Mouse (Mus musculus): ENCODE data around the gene Gm43517. TPM values are rescaled to one million over a fixed set of nuclear protein-coding genes. Genes with fewer than 3 reads are reported as not detected.

Gm43517 gene
- polyA plus RNA-seq, 1 experiment from 2014 or later, result not detected

DNA sequence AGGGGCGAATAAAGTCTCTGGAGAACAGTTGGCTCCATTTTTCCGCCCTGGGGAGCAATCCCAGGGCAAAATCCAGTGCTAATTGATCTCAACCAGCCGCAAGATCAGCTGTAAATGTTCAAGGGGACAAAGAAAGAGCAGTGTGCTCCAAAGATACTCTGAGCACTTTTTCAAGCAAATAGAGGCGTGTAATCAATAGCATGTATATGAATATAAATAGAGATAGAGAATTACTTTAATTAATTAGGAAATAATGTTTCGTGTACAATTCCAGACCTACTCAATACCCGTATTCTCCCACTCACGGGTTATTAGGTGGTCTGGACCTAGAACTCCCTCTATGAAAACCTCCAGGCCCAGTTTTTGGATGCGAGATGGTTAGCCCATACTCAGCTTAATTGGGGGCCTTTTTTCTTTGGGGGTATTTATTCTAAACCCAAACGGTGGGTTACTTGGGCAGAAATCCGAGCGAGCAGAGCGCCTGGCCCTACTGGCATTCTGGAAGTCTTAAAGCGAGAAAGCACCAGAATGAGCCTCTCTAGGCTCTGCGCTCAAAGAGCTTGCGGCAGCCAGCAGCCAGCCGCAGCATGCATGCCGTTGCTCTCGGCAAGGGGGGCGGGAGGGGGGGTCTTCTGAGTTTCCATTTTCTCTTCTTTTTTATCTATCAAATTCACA lies 8.5 kb upstream of the Gm43517 start:
- Histone ChIP-seq H3K4me1 (ENCODE audit: control insufficient read depth, insufficient read depth, low read length) (no peaks in the 10 kb centered on the region), H3K27me3 (ENCODE audit: control insufficient read depth, insufficient read depth, low read length) (peaks cover 76% of the 10 kb centered on the region), H3K4me3 (ENCODE audit: low read depth, low read length) (no peak overlapping the region), H3K9ac (ENCODE audit: low read depth, low read length) (no peak overlapping the region), H3K4me2 (no peak overlapping the region), H3K9me3 (replicated peaks; ENCODE audit: control insufficient read depth, low read length) (no peaks in the 10 kb centered on the region), H3K36me3 (ENCODE audit: control insufficient read depth, insufficient read depth, low read length) (no peaks in the 10 kb centered on the region), H3K27ac (ENCODE audit: low read depth, low read length) (no peak overlapping the region)
- 2% methylated on average over 19 of the region's 19 CpGs for WGBS (ENCODE audit: insufficient replicate concordance)
- no peak for ATAC-seq (replicated peaks; ENCODE audit: insufficient number of reproducible peaks, low FRiP score, low TSS enrichment)

DNA sequence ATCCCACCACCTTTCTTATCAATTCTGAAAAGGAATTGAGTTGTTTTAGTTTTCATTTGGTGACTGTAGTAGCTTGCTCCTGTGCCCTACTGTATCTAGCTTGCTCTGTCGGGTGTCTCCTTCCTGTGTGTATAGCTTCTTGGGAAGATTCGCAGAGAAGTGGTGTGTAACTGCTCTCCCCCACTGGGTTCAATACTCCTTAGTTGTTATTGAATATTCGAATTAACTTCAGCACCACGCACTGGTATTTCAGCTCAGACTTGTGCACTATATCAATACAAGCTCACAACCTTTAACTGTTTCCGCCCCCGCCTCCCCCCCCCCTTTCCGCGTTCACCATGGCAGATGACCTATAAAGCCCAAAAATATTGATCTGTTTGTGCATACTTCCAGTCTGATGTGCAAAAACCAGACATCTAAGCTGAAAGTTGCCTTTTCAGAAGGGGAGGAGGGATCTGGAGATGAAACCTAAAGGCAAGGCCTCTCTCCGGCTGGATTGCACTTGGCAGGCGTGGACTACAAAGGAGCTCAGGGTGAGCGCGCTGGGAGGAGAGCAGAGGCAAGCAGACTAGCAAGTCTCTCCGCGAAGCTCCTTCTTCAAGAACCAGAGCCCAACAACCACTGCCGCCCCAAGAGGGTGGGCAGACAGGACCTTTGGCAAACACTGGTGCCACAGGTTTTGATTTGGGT lies 7.5 kb upstream of the Gm43517 start:
- no peaks in the 10 kb centered on the region for H3K9me3 ChIP-seq (replicated peaks; ENCODE audit: control insufficient read depth, low read length)
- no peak for ATAC-seq (replicated peaks; ENCODE audit: insufficient number of reproducible peaks, low FRiP score, low TSS enrichment)
- no peaks in the 10 kb centered on the region for H3K4me1 ChIP-seq (ENCODE audit: control insufficient read depth, insufficient read depth, low read length)
- no peak overlapping the region for H3K4me3 ChIP-seq (ENCODE audit: low read depth, low read length)
- no peak overlapping the region for H3K27ac ChIP-seq (ENCODE audit: low read depth, low read length)
- no peak overlapping the region for H3K9ac ChIP-seq (ENCODE audit: low read depth, low read length)
- peaks cover 85% of the 10 kb centered on the region for H3K27me3 ChIP-seq (ENCODE audit: control insufficient read depth, insufficient read depth, low read length)
- H3K36me3 ChIP-seq (ENCODE audit: control insufficient read depth, insufficient read depth, low read length), result no peaks in the 10 kb centered on the region
- no peak overlapping the region for H3K4me2 ChIP-seq
- under 1% methylated on average over 15 of the region's 15 CpGs for WGBS (ENCODE audit: insufficient replicate concordance)

DNA sequence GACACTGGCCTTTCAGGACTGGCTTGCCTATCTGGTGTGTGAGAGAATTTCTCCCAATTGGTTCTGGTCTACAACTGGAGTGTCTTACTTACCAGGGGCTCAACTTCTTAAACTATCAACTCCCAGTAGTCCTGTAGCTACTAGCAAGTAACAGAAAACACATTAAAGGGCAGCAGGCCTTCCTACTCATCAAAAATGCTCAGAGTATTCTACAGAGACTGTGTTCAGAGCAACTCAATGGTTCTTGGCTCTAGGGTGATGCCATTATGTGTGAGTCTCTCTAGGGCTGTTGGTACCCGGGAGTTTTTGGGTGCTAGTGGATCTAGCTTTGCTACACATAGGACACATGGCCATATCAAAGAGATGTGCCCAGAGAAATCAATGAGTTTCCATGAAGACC lies 6.1 kb upstream of the Gm43517 start:
- Histone ChIP-seq H3K27ac (ENCODE audit: low read depth, low read length) (no peak overlapping the region), H3K9ac (ENCODE audit: low read depth, low read length) (no peak overlapping the region), H3K9me3 (replicated peaks; ENCODE audit: control insufficient read depth, low read length) (no peaks in the 10 kb centered on the region), H3K36me3 (ENCODE audit: control insufficient read depth, insufficient read depth, low read length) (no peaks in the 10 kb centered on the region), H3K4me2 (no peak overlapping the region), H3K4me3 (ENCODE audit: low read depth, low read length) (no peak overlapping the region), H3K27me3 (ENCODE audit: control insufficient read depth, insufficient read depth, low read length) (peaks cover 86% of the 10 kb centered on the region), H3K4me1 (ENCODE audit: control insufficient read depth, insufficient read depth, low read length) (0 out of 2 replicates have a peak, but pooled peaks cover 7% of the 10 kb centered on the region)
- ATAC-seq (replicated peaks; ENCODE audit: insufficient number of reproducible peaks, low FRiP score, low TSS enrichment), result no peak
- 0% methylated on average over 1 of the region's 1 CpGs for WGBS (ENCODE audit: insufficient replicate concordance)

DNA sequence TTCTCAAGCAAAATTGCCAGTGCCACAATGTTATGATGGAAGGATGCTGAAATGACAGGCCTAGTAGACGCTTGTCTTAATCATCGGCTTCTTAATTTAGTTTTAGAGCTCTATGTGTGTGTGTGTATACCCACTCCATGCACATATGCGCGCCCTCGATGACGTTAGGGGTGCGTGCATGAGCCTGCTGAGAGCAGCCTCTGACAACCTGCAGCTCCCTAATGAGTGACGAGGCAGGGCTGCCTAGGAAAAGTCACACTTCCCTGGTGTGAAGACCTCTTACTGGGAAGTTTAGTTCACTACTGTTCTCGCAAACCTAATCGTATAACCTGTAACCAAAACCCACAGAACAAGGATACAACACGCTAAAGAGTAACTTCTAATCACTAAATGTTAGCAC lies 5.5 kb upstream of the Gm43517 start:
- Histone ChIP-seq H3K4me3 (ENCODE audit: low read depth, low read length) (no peak overlapping the region), H3K36me3 (ENCODE audit: control insufficient read depth, insufficient read depth, low read length) (no peaks in the 10 kb centered on the region), H3K9ac (ENCODE audit: low read depth, low read length) (no peak overlapping the region), H3K27ac (ENCODE audit: low read depth, low read length) (no peak overlapping the region), H3K9me3 (replicated peaks; ENCODE audit: control insufficient read depth, low read length) (no peaks in the 10 kb centered on the region), H3K4me1 (ENCODE audit: control insufficient read depth, insufficient read depth, low read length) (0 out of 2 replicates have a peak, but pooled peaks cover 7% of the 10 kb centered on the region), H3K27me3 (ENCODE audit: control insufficient read depth, insufficient read depth, low read length) (peaks cover 86% of the 10 kb centered on the region), H3K4me2 (no peak overlapping the region)
- WGBS (ENCODE audit: insufficient replicate concordance), result 7% methylated on average over 11 of the region's 11 CpGs
- no peak for ATAC-seq (replicated peaks; ENCODE audit: insufficient number of reproducible peaks, low FRiP score, low TSS enrichment)

DNA sequence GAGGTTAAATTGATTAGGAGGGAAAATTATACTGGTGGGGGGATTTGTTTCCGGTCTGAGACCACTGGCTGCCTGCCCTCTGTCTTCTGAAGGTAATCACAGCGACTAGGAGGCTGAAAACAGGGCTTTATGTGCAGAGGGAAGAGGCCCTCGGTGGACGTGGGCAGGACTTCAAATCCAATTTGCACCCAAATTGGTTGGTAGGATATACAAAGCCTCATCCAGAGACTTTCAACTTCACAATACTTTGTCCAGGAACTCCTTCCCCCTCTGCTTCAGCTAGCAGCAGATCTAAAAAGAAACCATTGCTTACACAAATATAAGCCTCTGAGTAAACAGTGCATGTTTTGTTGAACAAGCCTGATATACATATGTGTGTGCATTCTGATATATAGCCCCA lies 4.5 kb upstream of the Gm43517 start:
- no peak overlapping the region for H3K4me3 ChIP-seq (ENCODE audit: low read depth, low read length)

DNA sequence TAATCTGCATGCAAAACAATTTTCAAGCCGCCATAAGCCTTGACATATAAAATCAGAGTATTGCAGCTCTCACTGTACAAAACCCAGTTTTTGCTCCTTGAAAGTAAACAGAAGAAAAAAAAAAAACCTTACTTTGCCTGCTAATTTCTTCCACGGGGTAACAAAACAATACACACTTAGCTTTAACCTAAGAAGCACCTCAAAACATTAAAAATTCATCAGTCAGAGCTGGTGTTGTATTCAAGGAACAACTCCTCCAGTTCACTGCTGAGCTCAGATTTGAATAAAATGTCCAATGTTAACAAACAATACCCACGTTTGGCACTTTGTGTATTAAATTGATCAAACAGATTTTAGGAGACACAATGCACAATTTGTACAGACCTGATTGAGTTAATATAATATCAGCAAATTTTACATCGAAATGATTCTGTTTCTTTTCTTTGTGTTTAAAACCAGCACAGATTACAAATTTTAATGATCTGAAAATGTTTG lies 3.9 kb upstream of the Gm43517 start:
- Histone ChIP-seq H3K4me2 (no peak overlapping the region), H3K9ac (ENCODE audit: low read depth, low read length) (no peak overlapping the region), H3K27me3 (ENCODE audit: control insufficient read depth, insufficient read depth, low read length) (peaks cover 94% of the 10 kb centered on the region), H3K36me3 (ENCODE audit: control insufficient read depth, insufficient read depth, low read length) (no peaks in the 10 kb centered on the region), H3K4me1 (ENCODE audit: control insufficient read depth, insufficient read depth, low read length) (0 out of 2 replicates have a peak, but pooled peaks cover 7% of the 10 kb centered on the region), H3K9me3 (replicated peaks; ENCODE audit: control insufficient read depth, low read length) (no peaks in the 10 kb centered on the region), H3K4me3 (ENCODE audit: low read depth, low read length) (no peak overlapping the region), H3K27ac (ENCODE audit: low read depth, low read length) (no peak overlapping the region)
- ATAC-seq (replicated peaks; ENCODE audit: insufficient number of reproducible peaks, low FRiP score, low TSS enrichment), result no peak
- 4% methylated on average over 4 of the region's 4 CpGs for WGBS (ENCODE audit: insufficient replicate concordance)

More for the DNA sequence above, 4.5 kb upstream of the Gm43517 start:
- Histone ChIP-seq H3K36me3 (ENCODE audit: control insufficient read depth, insufficient read depth, low read length) (no peaks in the 10 kb centered on the region), H3K4me1 (ENCODE audit: control insufficient read depth, insufficient read depth, low read length) (0 out of 2 replicates have a peak, but pooled peaks cover 7% of the 10 kb centered on the region), H3K4me2 (no peak overlapping the region), H3K27me3 (ENCODE audit: control insufficient read depth, insufficient read depth, low read length) (peaks cover 94% of the 10 kb centered on the region), H3K27ac (ENCODE audit: low read depth, low read length) (no peak overlapping the region), H3K9me3 (replicated peaks; ENCODE audit: control insufficient read depth, low read length) (no peaks in the 10 kb centered on the region), H3K9ac (ENCODE audit: low read depth, low read length) (no peak overlapping the region)
- ATAC-seq (replicated peaks; ENCODE audit: insufficient number of reproducible peaks, low FRiP score, low TSS enrichment), result no peak
- 0% methylated on average over 4 of the region's 4 CpGs for WGBS (ENCODE audit: insufficient replicate concordance)

DNA sequence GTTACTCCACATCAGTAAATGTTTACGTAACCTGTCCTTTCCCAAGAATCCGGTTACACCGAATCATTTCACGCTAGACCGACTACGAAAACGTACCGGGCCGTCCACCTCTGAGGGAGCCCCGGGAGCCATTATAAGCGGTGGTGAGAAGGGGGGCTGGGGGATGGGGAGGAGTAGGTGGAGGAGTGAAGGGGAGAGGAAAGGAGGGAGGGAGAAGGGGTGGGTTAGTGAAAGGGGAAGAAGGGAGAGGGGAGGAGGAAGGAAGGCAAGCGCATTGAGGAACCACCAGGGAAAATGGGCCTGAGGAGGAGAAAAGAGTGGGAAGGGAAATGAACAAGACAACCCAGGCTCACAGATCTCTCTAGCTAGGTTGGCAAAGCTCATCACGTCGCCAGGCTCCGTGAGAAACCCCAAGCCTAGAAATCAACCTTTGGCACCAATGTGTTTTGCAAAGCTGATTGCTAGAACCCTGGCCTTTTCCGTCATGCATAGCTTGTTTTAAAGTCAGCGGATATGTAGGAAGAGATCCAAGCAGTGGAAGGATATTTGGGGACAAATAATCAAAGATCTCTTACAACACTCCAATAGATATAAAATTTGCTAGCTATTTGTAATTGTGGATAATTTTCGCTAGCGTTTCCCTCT lies 3.1 kb upstream of the Gm43517 start:
- H3K9me3 ChIP-seq (replicated peaks; ENCODE audit: control insufficient read depth, low read length), result no peaks in the 10 kb centered on the region
- no peak for ATAC-seq (replicated peaks; ENCODE audit: insufficient number of reproducible peaks, low FRiP score, low TSS enrichment)
- no peaks in the 10 kb centered on the region for H3K36me3 ChIP-seq (ENCODE audit: control insufficient read depth, insufficient read depth, low read length)
- H3K4me2 ChIP-seq, result no peak overlapping the region
- H3K9ac ChIP-seq (ENCODE audit: low read depth, low read length), result no peak overlapping the region
- no peak overlapping the region for H3K4me3 ChIP-seq (ENCODE audit: low read depth, low read length)
- 0 out of 2 replicates have a peak, but pooled peaks cover 7% of the 10 kb centered on the region for H3K4me1 ChIP-seq (ENCODE audit: control insufficient read depth, insufficient read depth, low read length)
- no peak overlapping the region for H3K27ac ChIP-seq (ENCODE audit: low read depth, low read length)
- peaks cover 87% of the 10 kb centered on the region for H3K27me3 ChIP-seq (ENCODE audit: control insufficient read depth, insufficient read depth, low read length)
- 1% methylated on average over 19 of the region's 19 CpGs for WGBS (ENCODE audit: insufficient replicate concordance)

DNA sequence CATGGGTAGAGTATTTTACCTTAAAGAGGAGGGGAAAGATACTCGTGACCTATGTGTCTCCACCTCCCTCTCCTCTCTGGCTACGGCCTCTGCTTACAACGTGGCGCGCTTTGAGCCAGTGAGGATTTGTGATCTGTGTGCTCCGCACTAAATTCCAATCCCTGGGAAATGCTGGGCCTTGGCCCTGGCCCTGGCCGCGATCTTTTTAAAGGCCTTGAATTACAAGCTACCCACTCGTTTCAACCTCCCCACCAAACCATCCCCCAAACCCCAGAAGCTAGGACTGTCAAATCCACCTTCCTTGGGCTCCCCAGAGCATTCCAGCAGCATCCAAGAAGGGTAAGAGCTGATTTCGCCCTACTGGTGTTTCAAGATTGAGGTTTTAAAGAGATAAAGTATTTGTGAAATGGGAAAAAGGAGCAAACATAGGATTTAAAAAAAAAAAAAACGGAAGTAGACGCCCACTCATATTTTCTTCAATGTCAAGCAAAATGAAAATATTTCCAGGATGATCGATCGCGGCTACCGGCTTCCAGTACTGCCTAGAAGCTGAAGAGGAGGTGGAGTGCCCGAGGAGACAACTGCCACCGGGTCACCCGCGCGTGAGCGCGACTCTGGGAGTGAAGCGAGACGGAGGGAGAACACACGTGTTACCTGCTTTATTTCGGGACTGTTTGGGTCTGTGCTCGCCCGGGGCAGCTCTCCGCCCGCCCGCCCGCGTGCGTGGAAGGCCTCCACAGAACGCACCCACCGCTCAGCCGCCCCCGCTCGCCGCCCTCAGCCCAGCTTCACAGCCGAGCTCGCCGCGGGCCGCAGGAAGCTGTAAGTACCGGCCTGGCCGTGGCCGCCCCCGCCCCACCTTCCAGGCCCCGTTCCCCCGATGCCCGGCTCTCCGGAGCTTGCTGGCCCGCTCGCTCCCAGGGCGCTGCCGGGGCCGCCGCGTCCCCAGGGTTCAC lies 2.1 kb upstream of the Gm43517 start, which contains the start of gene Foxg1:
Foxg1 (plus strand) TSS at position 96 of the 956 bp plus-strand sequence.
- WGBS (ENCODE audit: insufficient replicate concordance), result 1% methylated on average over 50 of the region's 61 CpGs
- 0 out of 2 replicates have a peak, but pooled peaks cover 7% of the 10 kb centered on the region for H3K4me1 ChIP-seq (ENCODE audit: control insufficient read depth, insufficient read depth, low read length)
- ATAC-seq (replicated peaks; ENCODE audit: insufficient number of reproducible peaks, low FRiP score, low TSS enrichment), result no peak

More for the DNA sequence above, 2.1 kb upstream of the Gm43517 start, which contains the start of gene Foxg1:
- H3K9ac ChIP-seq (ENCODE audit: low read depth, low read length), result 0 out of 2 replicates have a peak within 1 kb of the TSS, but pooled peaks have one; percentile 18
- peak within 1 kb of the TSS; percentile 47 for H3K4me3 ChIP-seq (ENCODE audit: low read depth, low read length)
- H3K4me2 ChIP-seq, result peak within 1 kb of the TSS; percentile 70
- H3K27me3 ChIP-seq (ENCODE audit: control insufficient read depth, insufficient read depth, low read length), result peaks cover 79% of the 10 kb centered on the region
- H3K27ac ChIP-seq (ENCODE audit: low read depth, low read length), result no peak within 1 kb of the TSS
- no peaks in the 10 kb centered on the region for H3K36me3 ChIP-seq (ENCODE audit: control insufficient read depth, insufficient read depth, low read length)
- H3K9me3 ChIP-seq (replicated peaks; ENCODE audit: control insufficient read depth, low read length), result no peaks in the 10 kb centered on the region

Data from heart, embryonic 11.5 days (tissue).